8 mouse cellular contexts compared by ENCODE assay signal in genomic region chr12:101957079-101957941, GRCm38 (mm10). TPM values are rescaled to one million over a fixed set of nuclear protein-coding genes. Genes with fewer than 3 reads are reported as not detected.
DNase-seq lines count a peak whose midpoint lies in the region; ATAC-seq and TF ChIP-seq lines count a peak whose summit lies in the region.

No protein-coding gene starts in this region.

- TF ChIP-seq CTCF in kidney, postnatal 0 days (IDR thresholded peaks at IDR 0.05; ENCODE audit: low read depth): no peak

- H3K27me3 ChIP-seq in kidney, postnatal 0 days (ENCODE audit: insufficient read depth, low read length): no peaks in the 10 kb centered on the region
- H3K27me3 ChIP-seq in forebrain, embryonic 16.5 days (replicated peaks; ENCODE audit: control insufficient read depth, insufficient read depth, low read length): no peaks in the 10 kb centered on the region
- H3K27me3 ChIP-seq in liver, embryonic 15.5 days: no peaks in the 10 kb centered on the region
- H3K27me3 ChIP-seq in stomach, embryonic 16.5 days (ENCODE audit: control insufficient read depth, insufficient read depth, low read length): no peaks in the 10 kb centered on the region

- peak overlapping the region; percentile 71; the same call in 1 of the 2 replicates for H3K27ac ChIP-seq in kidney, postnatal 0 days
- H3K27ac ChIP-seq in forebrain, embryonic 16.5 days (ENCODE audit: low read length): peak overlapping the region; percentile 20
- H3K27ac ChIP-seq in liver, embryonic 15.5 days (replicated peaks): peak overlapping the region; percentile 85
- peak overlapping the region; percentile 73 for H3K27ac ChIP-seq in stomach, embryonic 16.5 days (ENCODE audit: low read length)

- 16% methylated on average over 23 of the region's 26 CpGs for WGBS in kidney, postnatal 0 days
- 10% methylated on average over 26 of the region's 26 CpGs for WGBS in forebrain, embryonic 16.5 days
- WGBS in liver, embryonic 15.5 days (ENCODE audit: insufficient replicate concordance): 6% methylated on average over 26 of the region's 26 CpGs
- 8% methylated on average over 26 of the region's 26 CpGs for WGBS in stomach, embryonic 16.5 days

- no peaks in the 10 kb centered on the region for H3K4me1 ChIP-seq in kidney, postnatal 0 days (replicated peaks; ENCODE audit: insufficient read depth, low read length)
- peaks cover 17% of the 10 kb centered on the region for H3K4me1 ChIP-seq in forebrain, embryonic 16.5 days (replicated peaks; ENCODE audit: control insufficient read depth, insufficient read depth, low read length)
- H3K4me1 ChIP-seq in liver, embryonic 15.5 days (replicated peaks): peaks cover 22% of the 10 kb centered on the region
- peaks cover 9% of the 10 kb centered on the region for H3K4me1 ChIP-seq in stomach, embryonic 16.5 days (ENCODE audit: control insufficient read depth, insufficient read depth, low read length)

- no peaks in the 10 kb centered on the region for H3K9me3 ChIP-seq in kidney, postnatal 0 days (replicated peaks; ENCODE audit: low read length)
- H3K9me3 ChIP-seq in forebrain, embryonic 16.5 days (ENCODE audit: control insufficient read depth, low read length): no peaks in the 10 kb centered on the region
- no peaks in the 10 kb centered on the region for H3K9me3 ChIP-seq in liver, embryonic 15.5 days (replicated peaks)
- no peaks in the 10 kb centered on the region for H3K9me3 ChIP-seq in stomach, embryonic 16.5 days (replicated peaks; ENCODE audit: control insufficient read depth, low read length)

- H3K4me2 ChIP-seq in kidney, postnatal 0 days (ENCODE audit: low read length): peak overlapping the region; percentile 64
- peak overlapping the region; percentile 68 for H3K4me2 ChIP-seq in forebrain, embryonic 16.5 days (ENCODE audit: low read length)
- peak overlapping the region; percentile 80 for H3K4me2 ChIP-seq in liver, embryonic 15.5 days
- peak overlapping the region; percentile 76 for H3K4me2 ChIP-seq in stomach, embryonic 16.5 days (ENCODE audit: low read depth, low read length)

- H3K9ac ChIP-seq in kidney, postnatal 0 days (ENCODE audit: low read depth, low read length): peak overlapping the region; percentile 81
- H3K9ac ChIP-seq in forebrain, embryonic 16.5 days (replicated peaks; ENCODE audit: low read depth, low read length): peak overlapping the region; percentile 79
- H3K9ac ChIP-seq in liver, embryonic 15.5 days: peak overlapping the region; percentile 87
- H3K9ac ChIP-seq in stomach, embryonic 16.5 days (ENCODE audit: low read length): peak overlapping the region; percentile 89

- DNase-seq in kidney, postnatal 0 days (ENCODE audit: low spot score): peak; percentile 43
- DNase-seq in kidney, postnatal 36 days: no peak
- DNase-seq in adipocyte (ENCODE audit: low spot score): peak; percentile 57
- DNase-seq in c-Kit-positive CD71-positive TER-119-positive erythroid progenitor cells, embryonic 14.5 days (ENCODE audit: low spot score): no peak
- no peak for DNase-seq in urinary bladder, postnatal 4 days (ENCODE audit: low spot score in 2 of 2)

- no peaks in the 10 kb centered on the region for H3K36me3 ChIP-seq in kidney, postnatal 0 days (ENCODE audit: insufficient read depth, low read length)
- H3K36me3 ChIP-seq in forebrain, embryonic 16.5 days (ENCODE audit: control insufficient read depth, insufficient read depth): no peaks in the 10 kb centered on the region
- H3K36me3 ChIP-seq in liver, embryonic 15.5 days (replicated peaks): no peaks in the 10 kb centered on the region
- H3K36me3 ChIP-seq in stomach, embryonic 16.5 days (ENCODE audit: control insufficient read depth, insufficient read depth, low read length): no peaks in the 10 kb centered on the region

- no peak for ATAC-seq in kidney, postnatal 0 days (replicated peaks; ENCODE audit: low FRiP score, low read depth)
- ATAC-seq in forebrain, embryonic 16.5 days: no peak; the same call in 1 of the 2 replicates
- no peak for ATAC-seq in liver, embryonic 15.5 days (ENCODE audit: insufficient read depth)
- no peak for ATAC-seq in stomach, embryonic 16.5 days (ENCODE audit: insufficient read depth, low FRiP score)

- peak overlapping the region; percentile 81 for H3K4me3 ChIP-seq in kidney, postnatal 0 days (replicated peaks; ENCODE audit: low read depth, low read length)
- H3K4me3 ChIP-seq in forebrain, embryonic 16.5 days (replicated peaks; ENCODE audit: low read length): peak overlapping the region; percentile 70
- H3K4me3 ChIP-seq in liver, embryonic 15.5 days (replicated peaks): peak overlapping the region; percentile 93
- peak overlapping the region; percentile 95 for H3K4me3 ChIP-seq in stomach, embryonic 16.5 days (replicated peaks; ENCODE audit: low read length)

RNA-seq across cellular contexts. Expression of gene Atxn3, which starts 0.7 kb away (rescaled TPM):
- polyA plus RNA-seq in kidney, postnatal 0 days (2015; fragmentation: Nextera tagmentation; extraction: Ambion mirVana): 13.1 and 13.9 TPM in 2 replicates
- polyA plus RNA-seq in forebrain, embryonic 16.5 days (2015; fragmentation: Nextera tagmentation; extraction: Ambion mirVana): 14.3 and 14.4 TPM in 2 replicates
- polyA plus RNA-seq in liver, embryonic 15.5 days (2015; fragmentation: Nextera tagmentation; extraction: Ambion mirVana): 7.6 and 10.5 TPM in 2 replicates
- polyA plus RNA-seq in stomach, embryonic 16.5 days (2015; fragmentation: Nextera tagmentation; extraction: Ambion mirVana): 14.9 and 15.4 TPM in 2 replicates

RNA-seq across cellular contexts. Expression of gene Cpsf2, which starts 18.5 kb away (rescaled TPM):
- polyA plus RNA-seq in kidney, postnatal 0 days (2015; fragmentation: Nextera tagmentation; extraction: Ambion mirVana): 21.7 and 23.9 TPM in 2 replicates
- polyA plus RNA-seq in forebrain, embryonic 16.5 days (2015; fragmentation: Nextera tagmentation; extraction: Ambion mirVana): 32.4 and 38.0 TPM in 2 replicates
- 14.8 and 16.5 TPM in 2 replicates for polyA plus RNA-seq in liver, embryonic 15.5 days (2015; fragmentation: Nextera tagmentation; extraction: Ambion mirVana)
- 23.7 and 23.9 TPM in 2 replicates for polyA plus RNA-seq in stomach, embryonic 16.5 days (2015; fragmentation: Nextera tagmentation; extraction: Ambion mirVana)

RNA-seq across cellular contexts. Expression of gene Trip11, which starts 44.2 kb away (rescaled TPM):
- 21.7 and 25.8 TPM in 2 replicates for polyA plus RNA-seq in kidney, postnatal 0 days (2015; fragmentation: Nextera tagmentation; extraction: Ambion mirVana)
- 21.9 and 22.4 TPM in 2 replicates for polyA plus RNA-seq in forebrain, embryonic 16.5 days (2015; fragmentation: Nextera tagmentation; extraction: Ambion mirVana)
- polyA plus RNA-seq in liver, embryonic 15.5 days (2015; fragmentation: Nextera tagmentation; extraction: Ambion mirVana): 8.5 and 9.3 TPM in 2 replicates
- polyA plus RNA-seq in stomach, embryonic 16.5 days (2015; fragmentation: Nextera tagmentation; extraction: Ambion mirVana): 22.2 and 27.3 TPM in 2 replicates

Comparison
In these comparisons a context has a peak if more than half of its experiments do, and no peak if none do; other contexts are left out.
1. DNase-seq: peak in kidney, postnatal 0 days (single experiment) and adipocyte (single experiment); none in kidney, postnatal 36 days (0 of 2), c-Kit-positive CD71-positive TER-119-positive erythroid progenitor cells, embryonic 14.5 days (single experiment) and urinary bladder, postnatal 4 days (0 of 2).
2. H3K27ac ChIP-seq: peak in every context shown above with its lines; median percentile 85 in liver, embryonic 15.5 days; 73 in stomach, embryonic 16.5 days; 71 in kidney, postnatal 0 days; 20 in forebrain, embryonic 16.5 days.
3. Peak in every context shown above with its lines, with median percentiles within 50 percentile points of each other: H3K4me2 ChIP-seq, H3K4me3 ChIP-seq and H3K9ac ChIP-seq.